Mouse (Mus musculus) embryonic stem cell, embryonic (primary cell): Measurements from ENCODE around the gene Nfix.

ENCODE experiments used
- CTCF ChIA-PET, 4 experiments: fragments of 300-600 bp in 2 of 4; fragments of 350-600 bp in 2 of 4; sonication (Branson Sonifier 250); formaldehyde crosslinking; loops; one replicate each; lab custom pipeline; 2022; ENCODE audit warnings: inconsistent platforms in 2 of 4; lab: Charles Lee
- POLR2A ChIA-PET, 4 experiments: fragments of 300-600 bp in 2 of 4; fragments of 350-600 bp in 2 of 4; sonication (Branson Sonifier 250); formaldehyde crosslinking; loops; one replicate each; lab custom pipeline; 2022; ENCODE audit warnings: antibody characterized with exemption in 4 of 4, inconsistent platforms in 1 of 4; lab: Charles Lee

The Nfix gene

GRCm38 (mm10) chr8:84837149-84837911 is 37.2 kb upstream of the Nfix start:
- POLR2A ChIA-PET = interaction anchor here in 3 of 4 experiments (0.6 to 26.4 kb wide), 26 partner anchors 4 to 252 kb away, joined by 3 to 705 read pairs (median 5); partner anchors contain the start of genes Calr (in 3 of the 3), Dand5 (in 2 of the 3), Farsa (in 2 of the 3) and Syce2 (in 2 of the 3)
- CTCF ChIA-PET = interaction anchor here (0.6 to 1.6 kb wide), 6 partner anchors 9 to 128 kb away, joined by 3 to 7 read pairs (median 4); partner anchors contain the start of gene Dand5 (in 2 of the 4)

GRCm38 (mm10) chr8:84834866-84835855 is 35.0 kb upstream of the Nfix start:
- POLR2A ChIA-PET = interaction anchor here in 3 of 4 experiments (0.6 to 26.4 kb wide), 21 partner anchors 5 to 1949 kb away, joined by 3 to 705 read pairs (median 5); partner anchors contain the start of genes Calr (in 3 of the 3), Farsa (in 2 of the 3), Syce2 (in 2 of the 3) and Dand5 (in 1 of the 3)

GRCm38 (mm10) chr8:84834002-84834865 is 34.1 kb upstream of the Nfix start:
- CTCF ChIA-PET = interaction anchor here in 1 of 4 experiments (0.7 kb wide), 1 partner anchor 1145 kb away, joined by 3 read pairs; no protein-coding TSS in a partner anchor
- POLR2A ChIA-PET = interaction anchor here in 3 of 4 experiments (0.6 to 26.4 kb wide), 19 partner anchors 4 to 1950 kb away, joined by 3 to 705 read pairs (median 6); partner anchors contain the start of genes Calr (in 3 of the 3), Farsa (in 2 of the 3), Rad23a (in 2 of the 3) and Syce2 (in 2 of the 3)

More at GRCm38 (mm10) chr8:84834866-84835855, 35.0 kb upstream of the Nfix start:
- CTCF ChIA-PET = interaction anchor here in 1 of 4 experiments (0.7 kb wide), 1 partner anchor 1146 kb away, joined by 3 read pairs; no protein-coding TSS in a partner anchor

- CTCF ChIA-PET = interaction anchor here in 2 of 4 experiments (0.6 to 1.5 kb wide), 4 partner anchors 9 to 146 kb away, joined by 3 to 5 read pairs (median 4); no protein-coding TSS in a partner anchor
These were observed 32.9 kb upstream of the Nfix start for GRCm38 (mm10) chr8:84832759-84833742.

GRCm38 (mm10) chr8:84832034-84832717 is 32.0 kb upstream of the Nfix start:
- ChIA-PET CTCF (interaction anchor here in 2 of 4 experiments (0.8 to 1.5 kb wide), 3 partner anchors 8 to 16 kb away, joined by 3 to 4 read pairs (median 3); no protein-coding TSS in a partner anchor), POLR2A (interaction anchor here in 3 of 4 experiments (0.7 to 26.4 kb wide), 22 partner anchors 2 to 251 kb away, joined by 3 to 705 read pairs (median 4); partner anchors contain the start of genes Calr (in 3 of the 3), Rad23a (in 3 of the 3), Farsa (in 2 of the 3) and Syce2 (in 2 of the 3))

More at GRCm38 (mm10) chr8:84832759-84833742, 32.9 kb upstream of the Nfix start:
- POLR2A ChIA-PET = interaction anchor here in 3 of 4 experiments (0.6 to 26.4 kb wide), 30 partner anchors 3 to 250 kb away, joined by 3 to 705 read pairs (median 3); partner anchors contain the start of genes Calr (in 3 of the 3), Rad23a (in 3 of the 3), Farsa (in 2 of the 3) and Nacc1 (in 2 of the 3)

GRCm38 (mm10) chr8:84831490-84831889 is 31.3 kb upstream of the Nfix start, which contains the start of gene Gadd45gip1:
Gene Gadd45gip1 (plus strand): TSS chr8:84831522.
- ChIA-PET POLR2A (interaction anchor here in 3 of 4 experiments (1.0 to 26.4 kb wide), 11 partner anchors 10 to 172 kb away, joined by 3 to 705 read pairs (median 3); partner anchors contain the start of genes Calr (in 3 of the 3), Farsa (in 2 of the 3), Syce2 (in 2 of the 3) and Rad23a (in 1 of the 3)), CTCF (interaction anchor here in 3 of 4 experiments (0.6 to 2.1 kb wide), 5 partner anchors 8 to 905 kb away, joined by 3 to 7 read pairs (median 3); no protein-coding TSS in a partner anchor)

GRCm38 (mm10) chr8:84826518-84826917 is 26.4 kb upstream of the Nfix start:
- CTCF ChIA-PET = interaction anchor here (0.6 to 6.5 kb wide), 8 partner anchors 11 to 118 kb away, joined by 3 to 78 read pairs (median 6); no protein-coding TSS in a partner anchor
- POLR2A ChIA-PET = interaction anchor here in 3 of 4 experiments (0.6 to 26.4 kb wide), 22 partner anchors 11 to 175 kb away, joined by 3 to 705 read pairs (median 5); partner anchors contain the start of genes Calr (in 3 of the 3), Rad23a (in 3 of the 3), Dnase2a (in 1 of the 3) and Farsa (in 1 of the 3)

- POLR2A ChIA-PET = interaction anchor here (0.5 to 26.4 kb wide), 35 partner anchors 10 to 886 kb away, joined by 3 to 705 read pairs (median 4); partner anchors contain the start of genes Calr (in 3 of the 4), Rad23a (in 2 of the 4), Dnase2a (in 1 of the 4) and Farsa (in 1 of the 4)
- CTCF ChIA-PET = interaction anchor here (0.6 to 6.5 kb wide), 17 partner anchors 10 to 815 kb away, joined by 3 to 78 read pairs (median 4); partner anchors contain the start of gene Farsa (in 1 of the 4)
These were observed 25.5 kb upstream of the Nfix start for GRCm38 (mm10) chr8:84825636-84826035.

GRCm38 (mm10) chr8:84823653-84824052 is 23.5 kb upstream of the Nfix start:
- ChIA-PET CTCF (interaction anchor here (0.5 to 6.5 kb wide), 61 partner anchors 8 to 310 kb away, joined by 3 to 78 read pairs (median 4); partner anchors contain the start of genes Gcdh (in 1 of the 4), Ier2 (in 1 of the 4), Nacc1 (in 1 of the 4) and Rad23a (in 1 of the 4)), POLR2A (interaction anchor here in 3 of 4 experiments (0.5 to 19.4 kb wide), 32 partner anchors 8 to 924 kb away, joined by 3 to 359 read pairs (median 4); partner anchors contain the start of genes Calr (in 3 of the 3), Rad23a (in 2 of the 3), Adgrl1 (in 1 of the 3) and Farsa (in 1 of the 3))

- CTCF ChIA-PET = interaction anchor here (0.7 to 6.5 kb wide), 21 partner anchors 9 to 257 kb away, joined by 3 to 78 read pairs (median 5); partner anchors contain the start of gene Rad23a (in 1 of the 4)
- POLR2A ChIA-PET = interaction anchor here in 3 of 4 experiments (0.9 to 19.4 kb wide), 18 partner anchors 10 to 160 kb away, joined by 3 to 359 read pairs (median 4); partner anchors contain the start of genes Calr (in 2 of the 3), Farsa (in 1 of the 3), Ier2 (in 1 of the 3) and Nacc1 (in 1 of the 3)
These were observed 22.6 kb upstream of the Nfix start, which contains the start of gene Dand5 for GRCm38 (mm10) chr8:84822723-84823122. Gene Dand5 (minus strand): TSS chr8:84822823.

- ChIA-PET POLR2A (interaction anchor here (0.6 to 4.5 kb wide), 68 partner anchors 8 to 1151 kb away, joined by 3 to 36 read pairs (median 4); partner anchors contain the start of genes Calr (in 3 of the 4), Lyl1 (in 2 of the 4), Rad23a (in 2 of the 4) and Trmt1 (in 2 of the 4)), CTCF (interaction anchor here (0.5 to 8.6 kb wide), 165 partner anchors 8 to 777 kb away, joined by 3 to 259 read pairs (median 4); partner anchors contain the start of genes Nacc1 (in 4 of the 4), Calr (in 2 of the 4), G430095P16Rik (in 2 of the 4) and Lyl1 (in 2 of the 4))
These were observed 16.0 kb upstream of the Nfix start for GRCm38 (mm10) chr8:84816117-84816516.

- CTCF ChIA-PET = interaction anchor here (0.5 to 8.6 kb wide), 170 partner anchors 8 to 776 kb away, joined by 3 to 259 read pairs (median 4); partner anchors contain the start of genes Nacc1 (in 4 of the 4), Calr (in 2 of the 4), G430095P16Rik (in 2 of the 4) and Lyl1 (in 2 of the 4)
- POLR2A ChIA-PET = interaction anchor here (0.6 to 4.5 kb wide), 79 partner anchors 8 to 255 kb away, joined by 3 to 36 read pairs (median 4); partner anchors contain the start of genes Calr (in 3 of the 4), Lyl1 (in 2 of the 4), Rad23a (in 2 of the 4) and Trmt1 (in 2 of the 4)
These were observed 15.4 kb upstream of the Nfix start for GRCm38 (mm10) chr8:84815547-84815946.
